Mouse (Mus musculus): Measurements from ENCODE around the gene Bckdha. TPM values are rescaled to one million over a fixed set of nuclear protein-coding genes. Genes with fewer than 3 reads are reported as not detected.

The Bckdha gene
- polyA plus RNA-seq, 1 experiment: 87.3 TPM

GRCm38 (mm10) chr7:25637099-25637498 is 21.7 kb downstream of the Bckdha start:
- WGBS: 79% methylated on average over 5 of the region's 5 CpGs
- TF ChIP-seq CTCF (IDR thresholded peaks at IDR 0.05; ENCODE audit: borderline replicate concordance, insufficient read depth, low read depth, low read length) (no peak), POLR2A (IDR thresholded peaks at IDR 0.05; ENCODE audit: borderline replicate concordance, insufficient read depth, low read length) (no peak)
- no peak for DNase-seq
- Histone ChIP-seq H3K4me1 (ENCODE audit: control insufficient read depth, insufficient read depth, low read length) (peaks cover 36% of the 10 kb centered on the region), H3K27ac (ENCODE audit: insufficient read depth, low read length) (no peak overlapping the region), H3K27me3 (ENCODE audit: control insufficient read depth, insufficient read depth, low read length) (no peaks in the 10 kb centered on the region), H3K4me3 (replicated peaks; ENCODE audit: insufficient read depth, low read depth, low read length) (no peak overlapping the region)

- Histone ChIP-seq H3K27ac (ENCODE audit: insufficient read depth, low read length) (no peak overlapping the region), H3K4me1 (ENCODE audit: control insufficient read depth, insufficient read depth, low read length) (peaks cover 36% of the 10 kb centered on the region), H3K27me3 (ENCODE audit: control insufficient read depth, insufficient read depth, low read length) (no peaks in the 10 kb centered on the region), H3K4me3 (replicated peaks; ENCODE audit: insufficient read depth, low read depth, low read length) (no peak overlapping the region)
- 23% methylated on average over 3 of the region's 3 CpGs for WGBS
- DNase-seq: no peak
- TF ChIP-seq CTCF (IDR thresholded peaks at IDR 0.05; ENCODE audit: borderline replicate concordance, insufficient read depth, low read depth, low read length) (no peak), POLR2A (IDR thresholded peaks at IDR 0.05; ENCODE audit: borderline replicate concordance, insufficient read depth, low read length) (no peak)
Measured at GRCm38 (mm10) chr7:25636373-25636772, 22.4 kb downstream of the Bckdha start.

- WGBS: 77% methylated on average over 5 of the region's 5 CpGs
- DNase-seq: no peak
- TF ChIP-seq CTCF (IDR thresholded peaks at IDR 0.05; ENCODE audit: borderline replicate concordance, insufficient read depth, low read depth, low read length) (no peak), POLR2A (IDR thresholded peaks at IDR 0.05; ENCODE audit: borderline replicate concordance, insufficient read depth, low read length) (no peak)
Measured at GRCm38 (mm10) chr7:25632679-25633078, 26.1 kb downstream of the Bckdha start.

GRCm38 (mm10) chr7:25628323-25628620 is 30.5 kb downstream of the Bckdha start:
- Histone ChIP-seq H3K27ac (ENCODE audit: insufficient read depth, low read length) (no peak overlapping the region), H3K4me3 (replicated peaks; ENCODE audit: insufficient read depth, low read depth, low read length) (no peak overlapping the region), H3K4me1 (ENCODE audit: control insufficient read depth, insufficient read depth, low read length) (peaks cover 36% of the 10 kb centered on the region), H3K27me3 (ENCODE audit: control insufficient read depth, insufficient read depth, low read length) (no peaks in the 10 kb centered on the region)
- TF ChIP-seq CTCF (IDR thresholded peaks at IDR 0.05; ENCODE audit: borderline replicate concordance, insufficient read depth, low read depth, low read length): no peak
- no peak for TF ChIP-seq POLR2A (IDR thresholded peaks at IDR 0.05; ENCODE audit: borderline replicate concordance, insufficient read depth, low read length)
- WGBS: 43% methylated on average over 8 of the region's 8 CpGs
- no peak for DNase-seq

More at GRCm38 (mm10) chr7:25632679-25633078, 26.1 kb downstream of the Bckdha start:
- H3K27ac ChIP-seq (ENCODE audit: insufficient read depth, low read length): no peak overlapping the region
- peaks cover 17% of the 10 kb centered on the region for H3K4me1 ChIP-seq (ENCODE audit: control insufficient read depth, insufficient read depth, low read length)
- H3K27me3 ChIP-seq (ENCODE audit: control insufficient read depth, insufficient read depth, low read length): no peaks in the 10 kb centered on the region
- H3K4me3 ChIP-seq (replicated peaks; ENCODE audit: insufficient read depth, low read depth, low read length): no peak overlapping the region

- Histone ChIP-seq H3K27me3 (ENCODE audit: control insufficient read depth, insufficient read depth, low read length) (no peaks in the 10 kb centered on the region), H3K4me1 (ENCODE audit: control insufficient read depth, insufficient read depth, low read length) (peaks cover 36% of the 10 kb centered on the region), H3K27ac (ENCODE audit: insufficient read depth, low read length) (no peak overlapping the region), H3K4me3 (replicated peaks; ENCODE audit: insufficient read depth, low read depth, low read length) (peak overlapping the region; percentile 34)
- no peak for TF ChIP-seq POLR2A (IDR thresholded peaks at IDR 0.05; ENCODE audit: borderline replicate concordance, insufficient read depth, low read length)
- TF ChIP-seq CTCF (IDR thresholded peaks at IDR 0.05; ENCODE audit: borderline replicate concordance, insufficient read depth, low read depth, low read length): no peak
- WGBS: 37% methylated on average over 38 of the region's 38 CpGs
- peak; percentile 21 to 38 for DNase-seq
Measured at GRCm38 (mm10) chr7:25627431-25628322, 31.1 kb downstream of the Bckdha start.

GRCm38 (mm10) chr7:25626509-25627430 is 32.0 kb downstream of the Bckdha start, which contains the start of gene B3gnt8:
B3gnt8 (plus strand) TSS chr7:25626654.
- DNase-seq: peak; percentile 67 to 73
- Histone ChIP-seq H3K4me1 (ENCODE audit: control insufficient read depth, insufficient read depth, low read length) (peaks cover 36% of the 10 kb centered on the region), H3K27me3 (ENCODE audit: control insufficient read depth, insufficient read depth, low read length) (no peaks in the 10 kb centered on the region), H3K4me3 (replicated peaks; ENCODE audit: insufficient read depth, low read depth, low read length) (peak within 1 kb of the TSS; percentile 34), H3K27ac (ENCODE audit: insufficient read depth, low read length) (peak within 1 kb of the TSS; percentile 60; the same call in 1 of the 2 replicates)
- no peak for TF ChIP-seq POLR2A (IDR thresholded peaks at IDR 0.05; ENCODE audit: borderline replicate concordance, insufficient read depth, low read length)
- no peak for TF ChIP-seq CTCF (IDR thresholded peaks at IDR 0.05; ENCODE audit: borderline replicate concordance, insufficient read depth, low read depth, low read length)
- WGBS: 18% methylated on average over 29 of the region's 29 CpGs

- peak in 1 of 2 experiments; percentile 50 for DNase-seq
- Histone ChIP-seq H3K4me1 (ENCODE audit: control insufficient read depth, insufficient read depth, low read length) (peaks cover 36% of the 10 kb centered on the region), H3K27ac (ENCODE audit: insufficient read depth, low read length) (peak overlapping the region; percentile 60; the same call in 1 of the 2 replicates), H3K4me3 (replicated peaks; ENCODE audit: insufficient read depth, low read depth, low read length) (no peak overlapping the region), H3K27me3 (ENCODE audit: control insufficient read depth, insufficient read depth, low read length) (no peaks in the 10 kb centered on the region)
- 73% methylated on average over 10 of the region's 10 CpGs for WGBS
- no peak for TF ChIP-seq POLR2A (IDR thresholded peaks at IDR 0.05; ENCODE audit: borderline replicate concordance, insufficient read depth, low read length)
- TF ChIP-seq CTCF (IDR thresholded peaks at IDR 0.05; ENCODE audit: borderline replicate concordance, insufficient read depth, low read depth, low read length): peak; percentile 57
Measured at GRCm38 (mm10) chr7:25625594-25626250, 33.1 kb downstream of the Bckdha start.
